In genomic region chr10:79909092-79909922, GRCm38 (mm10) we compare ENCODE assay signal across 8 mouse cellular contexts. TPM values are rescaled to one million over a fixed set of nuclear protein-coding genes. Genes with fewer than 3 reads are reported as not detected.
A peak's percentile ranks its signal among the peaks of the same experiment; 100 is the strongest.
DNase-seq lines count a peak whose midpoint lies in the region; ATAC-seq and TF ChIP-seq lines count a peak whose summit lies in the region.

No protein-coding gene starts in this region.

- peak overlapping the region; percentile 26; the same call in 1 of the 2 replicates for H3K4me2 ChIP-seq in forebrain, embryonic 11.5 days (ENCODE audit: low read depth, low read length, severe bottlenecking)
- H3K4me2 ChIP-seq in intestine, embryonic 15.5 days (replicated peaks): peak overlapping the region; percentile 41
- peak overlapping the region; percentile 33 for H3K4me2 ChIP-seq in liver, embryonic 11.5 days

- WGBS in forebrain, embryonic 11.5 days: 24% methylated on average over 14 of the region's 14 CpGs
- 24% methylated on average over 14 of the region's 14 CpGs for WGBS in intestine, embryonic 15.5 days
- WGBS in liver, embryonic 11.5 days: 25% methylated on average over 14 of the region's 14 CpGs
- WGBS in olfactory bulb, adult 2 months: 19% methylated on average over 14 of the region's 14 CpGs

- H3K9ac ChIP-seq in forebrain, embryonic 11.5 days (ENCODE audit: low read length): peak overlapping the region; percentile 94; the same call in 1 of the 2 replicates
- no peak overlapping the region for H3K9ac ChIP-seq in intestine, embryonic 15.5 days
- H3K9ac ChIP-seq in liver, embryonic 11.5 days (ENCODE audit: low read depth, low read length): peak overlapping the region; percentile 4; the same call in 1 of the 2 replicates

- H3K4me1 ChIP-seq in forebrain, embryonic 11.5 days (replicated peaks; ENCODE audit: control insufficient read depth, insufficient read depth, low read length): 0 out of 2 replicates have a peak, but pooled peaks cover 5% of the 10 kb centered on the region
- H3K4me1 ChIP-seq in intestine, embryonic 15.5 days (replicated peaks): peaks cover 18% of the 10 kb centered on the region
- peaks cover 17% of the 10 kb centered on the region for H3K4me1 ChIP-seq in liver, embryonic 11.5 days (replicated peaks; ENCODE audit: control insufficient read depth, insufficient read depth, low read length)
- peaks cover 30% of the 10 kb centered on the region for H3K4me1 ChIP-seq in olfactory bulb, adult 2 months (ENCODE audit: control insufficient read depth, insufficient read depth, low read length)

- TF ChIP-seq CTCF in olfactory bulb, adult 2 months (IDR thresholded peaks at IDR 0.05; ENCODE audit: insufficient read depth, low read depth, low read length): no peak

- no peaks in the 10 kb centered on the region; the same call in 1 of the 2 replicates for H3K36me3 ChIP-seq in forebrain, embryonic 11.5 days (ENCODE audit: control insufficient read depth, insufficient read depth, low read length)
- peaks cover 33% of the 10 kb centered on the region for H3K36me3 ChIP-seq in intestine, embryonic 15.5 days
- peaks cover 24% of the 10 kb centered on the region for H3K36me3 ChIP-seq in liver, embryonic 11.5 days (ENCODE audit: control insufficient read depth, insufficient read depth, low read length)

- H3K9me3 ChIP-seq in forebrain, embryonic 11.5 days (ENCODE audit: control insufficient read depth, low read length): no peaks in the 10 kb centered on the region
- H3K9me3 ChIP-seq in intestine, embryonic 15.5 days: no peaks in the 10 kb centered on the region
- no peaks in the 10 kb centered on the region for H3K9me3 ChIP-seq in liver, embryonic 11.5 days (ENCODE audit: control insufficient read depth, low read length)

- H3K27me3 ChIP-seq in forebrain, embryonic 11.5 days (ENCODE audit: control insufficient read depth, insufficient read depth, low read length): 0 out of 2 replicates have a peak, but pooled peaks cover 2% of the 10 kb centered on the region
- H3K27me3 ChIP-seq in intestine, embryonic 15.5 days (replicated peaks): no peaks in the 10 kb centered on the region
- H3K27me3 ChIP-seq in liver, embryonic 11.5 days (replicated peaks; ENCODE audit: control insufficient read depth, insufficient read depth, low read length): no peaks in the 10 kb centered on the region

- DNase-seq in left cerebral cortex, adult 11 months (ENCODE audit: low spot score): peak; percentile 79
- DNase-seq in left cerebral cortex, adult 18-20 months (ENCODE audit: low spot score in 2 of 2): no peak
- peak; percentile 45 for DNase-seq in T-cell, adult 2 months (ENCODE audit: low spot score)
- no peak for DNase-seq in forebrain, embryonic 11.5 days (ENCODE audit: low spot score)
- DNase-seq in liver, embryonic 11.5 days (ENCODE audit: low spot score): peak; percentile 68
- no peak for DNase-seq in gastrocnemius, postnatal 36 days

- peak overlapping the region; percentile 68; the same call in 1 of the 2 replicates for H3K4me3 ChIP-seq in forebrain, embryonic 11.5 days (ENCODE audit: low read depth, low read length)
- H3K4me3 ChIP-seq in intestine, embryonic 15.5 days (replicated peaks): no peak overlapping the region
- peak overlapping the region; percentile 73; the same call in 1 of the 2 replicates for H3K4me3 ChIP-seq in liver, embryonic 11.5 days (ENCODE audit: low read depth, low read length)
- no peak overlapping the region for H3K4me3 ChIP-seq in olfactory bulb, adult 2 months (ENCODE audit: insufficient read depth, low read depth, low read length)

- no peak for TF ChIP-seq POLR2A in olfactory bulb, adult 2 months (IDR thresholded peaks at IDR 0.05; ENCODE audit: insufficient read depth, low read depth, low read length)

- ATAC-seq in forebrain, embryonic 11.5 days (replicated peaks; ENCODE audit: low FRiP score): peak; percentile 35
- ATAC-seq in intestine, embryonic 15.5 days: peak; percentile 69
- peak; percentile 62 for ATAC-seq in liver, embryonic 11.5 days (replicated peaks; ENCODE audit: low FRiP score)

- intact Hi-C loops in gastrocnemius, postnatal 36 days (cut with DNase I): no loop called here

- peak overlapping the region; percentile 95; the same call in 1 of the 2 replicates for H3K27ac ChIP-seq in forebrain, embryonic 11.5 days (ENCODE audit: low read depth, low read length)
- peak overlapping the region; percentile 59; the same call in 1 of the 2 replicates for H3K27ac ChIP-seq in intestine, embryonic 15.5 days
- peak overlapping the region; percentile 56 for H3K27ac ChIP-seq in liver, embryonic 11.5 days (ENCODE audit: low read depth, low read length)
- H3K27ac ChIP-seq in olfactory bulb, adult 2 months (ENCODE audit: insufficient read depth, low read depth, low read length): peak overlapping the region; percentile 92

RNA-seq across cellular contexts. Expression of gene Med16, which starts 0.6 kb away (rescaled TPM):
- 10 to 100 TPM; 48.6 to 63.7 TPM for total RNA-seq in left cerebral cortex, adult 18-20 months (2021)
- 60.4 and 60.6 TPM in 2 replicates for polyA plus RNA-seq in forebrain, embryonic 11.5 days (2014; fragmentation: Nextera tagmentation; extraction: Ambion mirVana)
- polyA plus RNA-seq in intestine, embryonic 15.5 days (2015; fragmentation: Nextera tagmentation; extraction: Ambion mirVana): 37.3 and 39.8 TPM in 2 replicates
- 32.6 and 37.4 TPM in 2 replicates for polyA plus RNA-seq in liver, embryonic 11.5 days (2014; fragmentation: Nextera tagmentation; extraction: Ambion mirVana)
- polyA plus RNA-seq in olfactory bulb, adult 2 months (2012; ENCODE audit: insufficient read depth, insufficient read length, low replicate concordance, missing spikeins): not detected in 2 replicates
- 10 to 100 TPM; 27.5 to 35.3 TPM for total RNA-seq in gastrocnemius, postnatal 36 days (2021)

RNA-seq across cellular contexts. Expression of gene Gm26602, which starts 1.3 kb away (rescaled TPM):
- not detected for total RNA-seq in left cerebral cortex, adult 18-20 months (2021)
- 3.3 and 14.8 TPM in 2 replicates for polyA plus RNA-seq in forebrain, embryonic 11.5 days (2014; fragmentation: Nextera tagmentation; extraction: Ambion mirVana)
- polyA plus RNA-seq in intestine, embryonic 15.5 days (2015; fragmentation: Nextera tagmentation; extraction: Ambion mirVana): 17.7 TPM in 1 of 2 replicates, not detected in the other
- polyA plus RNA-seq in liver, embryonic 11.5 days (2014; fragmentation: Nextera tagmentation; extraction: Ambion mirVana): 7.4 TPM in 1 of 2 replicates, not detected in the other
- polyA plus RNA-seq in olfactory bulb, adult 2 months (2012; ENCODE audit: insufficient read depth, insufficient read length, low replicate concordance, missing spikeins): not detected in 2 replicates
- not detected for total RNA-seq in gastrocnemius, postnatal 36 days (2021)

RNA-seq across cellular contexts. Expression of gene Kiss1r, which starts 7.5 kb away (rescaled TPM):
- total RNA-seq in left cerebral cortex, adult 18-20 months (2021): 10 to 100 TPM in 1 of 2 experiments, 1 to 10 TPM in 1; 5.3 to 10.3 TPM
- 0.55 and 1.0 TPM in 2 replicates for polyA plus RNA-seq in forebrain, embryonic 11.5 days (2014; fragmentation: Nextera tagmentation; extraction: Ambion mirVana)
- polyA plus RNA-seq in intestine, embryonic 15.5 days (2015; fragmentation: Nextera tagmentation; extraction: Ambion mirVana): 0.52 and 1.1 TPM in 2 replicates
- 0.66 and 0.75 TPM in 2 replicates for polyA plus RNA-seq in liver, embryonic 11.5 days (2014; fragmentation: Nextera tagmentation; extraction: Ambion mirVana)
- polyA plus RNA-seq in olfactory bulb, adult 2 months (2012; ENCODE audit: insufficient read depth, insufficient read length, low replicate concordance, missing spikeins): not detected in 2 replicates
- total RNA-seq in gastrocnemius, postnatal 36 days (2021): under 1 TPM in 1 of 2 experiments, not detected in 1; 0.23 TPM

RNA-seq across cellular contexts. Expression of gene R3hdm4, which starts 11.7 kb away (rescaled TPM):
- total RNA-seq in left cerebral cortex, adult 18-20 months (2021): 100 to 1,000 TPM; 307 to 318 TPM
- 135 and 145 TPM in 2 replicates for polyA plus RNA-seq in forebrain, embryonic 11.5 days (2014; fragmentation: Nextera tagmentation; extraction: Ambion mirVana)
- 108 and 116 TPM in 2 replicates for polyA plus RNA-seq in intestine, embryonic 15.5 days (2015; fragmentation: Nextera tagmentation; extraction: Ambion mirVana)
- 99.4 and 104 TPM in 2 replicates for polyA plus RNA-seq in liver, embryonic 11.5 days (2014; fragmentation: Nextera tagmentation; extraction: Ambion mirVana)
- not detected in 2 replicates for polyA plus RNA-seq in olfactory bulb, adult 2 months (2012; ENCODE audit: insufficient read depth, insufficient read length, low replicate concordance, missing spikeins)
- 100 to 1,000 TPM; 114 to 118 TPM for total RNA-seq in gastrocnemius, postnatal 36 days (2021)

RNA-seq across cellular contexts. Expression of gene Arid3a, which starts 17.5 kb away (rescaled TPM):
- total RNA-seq in left cerebral cortex, adult 18-20 months (2021): 1 to 10 TPM; 5.6 to 7.2 TPM
- 5.4 and 6.6 TPM in 2 replicates for polyA plus RNA-seq in forebrain, embryonic 11.5 days (2014; fragmentation: Nextera tagmentation; extraction: Ambion mirVana)
- polyA plus RNA-seq in intestine, embryonic 15.5 days (2015; fragmentation: Nextera tagmentation; extraction: Ambion mirVana): 18.7 and 19.0 TPM in 2 replicates
- polyA plus RNA-seq in liver, embryonic 11.5 days (2014; fragmentation: Nextera tagmentation; extraction: Ambion mirVana): 10.8 and 12.4 TPM in 2 replicates
- polyA plus RNA-seq in olfactory bulb, adult 2 months (2012; ENCODE audit: insufficient read depth, insufficient read length, low replicate concordance, missing spikeins): not detected in 2 replicates
- total RNA-seq in gastrocnemius, postnatal 36 days (2021): 1 to 10 TPM; 1.3 to 1.8 TPM

Comparison
In these comparisons a context has a peak if more than half of its experiments do, and no peak if none do; other contexts are left out.
1. DNase-seq: peak in left cerebral cortex, adult 11 months (single experiment), T-cell, adult 2 months (single experiment) and liver, embryonic 11.5 days (single experiment); none in left cerebral cortex, adult 18-20 months (0 of 2), forebrain, embryonic 11.5 days (single experiment) and gastrocnemius, postnatal 36 days (0 of 2).
2. H3K4me3 ChIP-seq: peak in forebrain, embryonic 11.5 days (single experiment) and liver, embryonic 11.5 days (single experiment); none in intestine, embryonic 15.5 days (single experiment) and olfactory bulb, adult 2 months (single experiment).
3. Peak in every context shown above with its lines, with median percentiles within 50 percentile points of each other: ATAC-seq, H3K27ac ChIP-seq and H3K4me2 ChIP-seq.